ENCODE assay signal across 7 mouse cellular contexts in the genomic region with DNA sequence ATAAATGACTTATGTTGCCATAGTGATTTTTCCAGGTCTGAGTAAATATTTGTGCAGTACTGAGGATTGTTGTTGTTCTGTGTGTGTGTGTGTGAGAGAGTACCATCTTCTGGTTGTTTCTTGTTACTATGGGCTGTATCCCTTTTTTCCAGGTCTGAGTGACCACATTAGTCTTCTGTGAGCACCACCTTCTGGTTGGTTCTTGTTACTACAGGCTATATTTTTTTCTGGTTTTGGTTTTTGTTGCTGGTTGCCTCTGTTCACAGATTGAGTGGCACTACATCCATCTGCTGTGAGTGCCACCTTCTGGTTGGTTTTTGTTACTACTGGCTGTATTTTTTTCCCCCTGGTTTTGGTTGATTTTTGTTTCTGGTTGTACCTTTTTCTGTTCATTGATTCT. TPM values are rescaled to one million over a fixed set of nuclear protein-coding genes. Genes with fewer than 3 reads are reported as not detected.
DNase-seq lines count a peak whose midpoint lies in the region; ATAC-seq lines count a peak whose summit lies in the region.

No protein-coding gene starts in this region.

- ATAC-seq in granulocyte monocyte progenitor cell, adult 5-6 weeks (replicated peaks; ENCODE audit: poor library complexity, severe bottlenecking) = peak; percentile 90
- ATAC-seq in megakaryocyte-erythroid progenitor cell, adult 5-6 weeks (replicated peaks; ENCODE audit: low FRiP score, low TSS enrichment, poor library complexity, severe bottlenecking) = peak; percentile 63

- peak; percentile 71 for DNase-seq in layer of hippocampus, adult 11-12 months (ENCODE audit: low spot score)
- no peak for DNase-seq in layer of hippocampus, postnatal 36 days
- peak; percentile 91 for DNase-seq in ES-CJ7 (ENCODE audit: low read depth, low spot score)
- DNase-seq in brain, embryonic 18.5 days (ENCODE audit: low read depth, low spot score) = peak; percentile 22
- no peak for DNase-seq in urinary bladder, adult 18-20 months (ENCODE audit: low spot score in 2 of 2)

RNA-seq across cellular contexts. Expression of a gene that starts 18.1 kb away (rescaled TPM):
- total RNA-seq in layer of hippocampus, postnatal 36 days (2021) = 10 to 100 TPM; 31.8 to 32.3 TPM
- 93.8 and 116 TPM in 2 replicates for total RNA-seq in granulocyte monocyte progenitor cell, adult 5-6 weeks (2014; fragmentation: Nextera tagmentation)
- 115 and 127 TPM in 2 replicates for total RNA-seq in granulocyte monocyte progenitor cell, adult 5-6 weeks (2017)
- 86.0 and 101 TPM in 2 replicates for total RNA-seq in megakaryocyte-erythroid progenitor cell, adult 5-6 weeks (2014; fragmentation: Nextera tagmentation)
- 110 and 137 TPM in 2 replicates for total RNA-seq in megakaryocyte-erythroid progenitor cell, adult 5-6 weeks (2017)

RNA-seq across cellular contexts. Expression of a gene that starts 18.3 kb away (rescaled TPM):
- total RNA-seq in layer of hippocampus, postnatal 36 days (2021) = 10 to 100 TPM; 68.6 to 88.1 TPM
- total RNA-seq in granulocyte monocyte progenitor cell, adult 5-6 weeks (2014; fragmentation: Nextera tagmentation) = 39.5 and 57.3 TPM in 2 replicates
- 43.6 and 64.1 TPM in 2 replicates for total RNA-seq in granulocyte monocyte progenitor cell, adult 5-6 weeks (2017)
- total RNA-seq in megakaryocyte-erythroid progenitor cell, adult 5-6 weeks (2014; fragmentation: Nextera tagmentation) = 47.6 and 77.4 TPM in 2 replicates
- total RNA-seq in megakaryocyte-erythroid progenitor cell, adult 5-6 weeks (2017) = 47.7 and 71.4 TPM in 2 replicates

RNA-seq across cellular contexts. Expression of a gene that starts 22.2 kb away (rescaled TPM):
- total RNA-seq in layer of hippocampus, postnatal 36 days (2021) = 10 to 100 TPM in 1 of 2 experiments, 1 to 10 TPM in 1; 5.4 to 12.2 TPM
- 2.4 and 12.6 TPM in 2 replicates for total RNA-seq in granulocyte monocyte progenitor cell, adult 5-6 weeks (2014; fragmentation: Nextera tagmentation)
- total RNA-seq in granulocyte monocyte progenitor cell, adult 5-6 weeks (2017) = 2.9 TPM in 1 of 2 replicates, not detected in the other
- total RNA-seq in megakaryocyte-erythroid progenitor cell, adult 5-6 weeks (2014; fragmentation: Nextera tagmentation) = not detected in 2 replicates
- not detected in 2 replicates for total RNA-seq in megakaryocyte-erythroid progenitor cell, adult 5-6 weeks (2017)

RNA-seq across cellular contexts. Expression of a gene that starts 22.2 kb away (rescaled TPM):
- total RNA-seq in layer of hippocampus, postnatal 36 days (2021) = 10 to 100 TPM; 24.4 to 27.5 TPM
- total RNA-seq in granulocyte monocyte progenitor cell, adult 5-6 weeks (2014; fragmentation: Nextera tagmentation) = 14.4 and 20.7 TPM in 2 replicates
- 22.0 and 25.5 TPM in 2 replicates for total RNA-seq in granulocyte monocyte progenitor cell, adult 5-6 weeks (2017)
- 42.7 and 71.2 TPM in 2 replicates for total RNA-seq in megakaryocyte-erythroid progenitor cell, adult 5-6 weeks (2014; fragmentation: Nextera tagmentation)
- total RNA-seq in megakaryocyte-erythroid progenitor cell, adult 5-6 weeks (2017) = 52.5 TPM in 2 replicates

RNA-seq across cellular contexts. Expression of a gene that starts 46.8 kb away (rescaled TPM):
- total RNA-seq in layer of hippocampus, postnatal 36 days (2021) = 1 to 10 TPM; 2.5 to 3.2 TPM
- total RNA-seq in granulocyte monocyte progenitor cell, adult 5-6 weeks (2014; fragmentation: Nextera tagmentation) = 73.9 and 90.3 TPM in 2 replicates
- 96.0 and 110 TPM in 2 replicates for total RNA-seq in granulocyte monocyte progenitor cell, adult 5-6 weeks (2017)
- 63.3 and 67.3 TPM in 2 replicates for total RNA-seq in megakaryocyte-erythroid progenitor cell, adult 5-6 weeks (2014; fragmentation: Nextera tagmentation)
- 58.1 and 69.0 TPM in 2 replicates for total RNA-seq in megakaryocyte-erythroid progenitor cell, adult 5-6 weeks (2017)

Comparison
In these comparisons a context has a peak if more than half of its experiments do, and no peak if none do; other contexts are left out.
1. DNase-seq: peak in layer of hippocampus, adult 11-12 months (single experiment), ES-CJ7 (single experiment) and brain, embryonic 18.5 days (single experiment); none in layer of hippocampus, postnatal 36 days (0 of 2) and urinary bladder, adult 18-20 months (0 of 2).